ENCODE assay signal across 10 mouse cellular contexts in genomic region chr10:63156919-63157318, GRCm38 (mm10). TPM values are rescaled to one million over a fixed set of nuclear protein-coding genes. Genes with fewer than 3 reads are reported as not detected.
DNase-seq lines count a peak whose midpoint lies in the region; ATAC-seq lines count a peak whose summit lies in the region.
"Had no signal": no experiment of that assay in that cellular context is flagged by ENCODE, and none has a peak within 500 bp of the region (broad histone marks: within the 10 kb centered on the region; RNA-seq: fewer than 3 reads in every experiment).

No protein-coding gene starts in this region.

- H3K4me1 ChIP-seq in heart, embryonic 15.5 days (replicated peaks), result peaks cover 31% of the 10 kb centered on the region
- no peaks in the 10 kb centered on the region for H3K4me1 ChIP-seq in midbrain, embryonic 11.5 days (ENCODE audit: control insufficient read depth, insufficient read depth, low read length)

- 23% methylated on average over 4 of the region's 4 CpGs for WGBS in heart, embryonic 15.5 days
- WGBS in midbrain, embryonic 11.5 days, result 74% methylated on average over 4 of the region's 4 CpGs

- no peaks in the 10 kb centered on the region for H3K27me3 ChIP-seq in heart, embryonic 15.5 days
- H3K27me3 ChIP-seq in midbrain, embryonic 11.5 days (ENCODE audit: control insufficient read depth, insufficient read depth, low read length), result no peaks in the 10 kb centered on the region

- no peak overlapping the region for H3K4me3 ChIP-seq in heart, embryonic 15.5 days
- H3K4me3 ChIP-seq in midbrain, embryonic 11.5 days (ENCODE audit: low read depth, low read length), result no peak overlapping the region

- peak overlapping the region; percentile 92 for H3K27ac ChIP-seq in heart, embryonic 15.5 days
- H3K27ac ChIP-seq in midbrain, embryonic 11.5 days (ENCODE audit: low read depth, low read length), result no peak overlapping the region
- H3K27ac ChIP-seq: kidney, postnatal 0 days had no signal

- ATAC-seq in heart, embryonic 15.5 days (replicated peaks; ENCODE audit: insufficient number of reproducible peaks, insufficient read depth, low FRiP score, low read depth), result peak; percentile 84
- no peak for ATAC-seq in midbrain, embryonic 11.5 days (ENCODE audit: low FRiP score)

- peak overlapping the region; percentile 20; the same call in 1 of the 2 replicates for H3K4me2 ChIP-seq in heart, embryonic 15.5 days
- H3K4me2 ChIP-seq in midbrain, embryonic 11.5 days, result no peak overlapping the region

- H3K9ac ChIP-seq in heart, embryonic 15.5 days, result no peak overlapping the region
- no peak overlapping the region for H3K9ac ChIP-seq in midbrain, embryonic 11.5 days (ENCODE audit: low read length)

- H3K36me3 ChIP-seq in heart, embryonic 15.5 days, result no peaks in the 10 kb centered on the region
- H3K36me3 ChIP-seq in midbrain, embryonic 11.5 days (ENCODE audit: control insufficient read depth, insufficient read depth, low read length), result no peaks in the 10 kb centered on the region

- no peaks in the 10 kb centered on the region for H3K9me3 ChIP-seq in heart, embryonic 15.5 days (replicated peaks)
- no peaks in the 10 kb centered on the region for H3K9me3 ChIP-seq in midbrain, embryonic 11.5 days (ENCODE audit: control insufficient read depth, low read length)

- peak; percentile 25 to 29 for DNase-seq in kidney, adult 8-10 months
- DNase-seq in kidney, adult 18-20 months, result no peak
- peak; percentile 62 to 96 for DNase-seq in left cerebral cortex, adult 8-10 months (ENCODE audit: low spot score in 2 of 2)
- peak; percentile 90 to 96 for DNase-seq in right cerebral cortex, postnatal 36 days (ENCODE audit: low spot score in 2 of 2)
- no peak for DNase-seq in embryo, embryonic 11 days
- no peak for DNase-seq in midbrain, embryonic 11.5 days (ENCODE audit: low spot score, missing footprints)
- no peak for DNase-seq in urinary bladder, postnatal 36 days (ENCODE audit: low spot score in 2 of 2)

RNA-seq across cellular contexts. Expression of gene Mypn, which starts 46.8 kb away (rescaled TPM):
- polyA plus RNA-seq in heart, embryonic 15.5 days (2015; fragmentation: Nextera tagmentation; extraction: Ambion mirVana), result 8.7 and 9.9 TPM in 2 replicates
- total RNA-seq in left cerebral cortex, adult 8-10 months (2022), result 1 to 10 TPM; 3.5 to 4.4 (median 4.0) TPM
- polyA plus RNA-seq in midbrain, embryonic 11.5 days (2014; fragmentation: Nextera tagmentation; extraction: Ambion mirVana), result 0.12 TPM in 1 of 2 replicates, not detected in the other
- total RNA-seq: neutrophil, adult 5-6 weeks had no signal
- polyA plus RNA-seq: kidney, postnatal 0 days had no signal

RNA-seq across cellular contexts. Expression of gene Atoh7, which starts 57.5 kb away (rescaled TPM):
- polyA plus RNA-seq in heart, embryonic 15.5 days (2015; fragmentation: Nextera tagmentation; extraction: Ambion mirVana), result not detected in 2 replicates
- total RNA-seq in left cerebral cortex, adult 8-10 months (2022), result 1 to 10 TPM; 1.7 to 2.8 (median 2.3) TPM
- 1.1 and 2.0 TPM in 2 replicates for polyA plus RNA-seq in midbrain, embryonic 11.5 days (2014; fragmentation: Nextera tagmentation; extraction: Ambion mirVana)
- total RNA-seq: neutrophil, adult 5-6 weeks had no signal

Comparison
In these comparisons a context has a peak if more than half of its experiments do, and no peak if none do; other contexts are left out.
1. DNase-seq: peak in kidney, adult 8-10 months (2 of 2), left cerebral cortex, adult 8-10 months (2 of 2) and right cerebral cortex, postnatal 36 days (2 of 2); none in kidney, adult 18-20 months (single experiment), embryo, embryonic 11 days (single experiment), midbrain, embryonic 11.5 days (single experiment) and urinary bladder, postnatal 36 days (0 of 2).